Mouse (Mus musculus) adrenal gland, adult 2 months (tissue): Measurements from ENCODE around the gene Espl1. TPM values are rescaled to one million over a fixed set of nuclear protein-coding genes. Genes with fewer than 3 reads are reported as not detected.

Experiments used
- DNase-seq: peaks from one replicate; pipeline ENCODE4 v3.0.0; 2021
- long read RNA-seq: library from polyadenylated mRNA; stranded (forward); transcript quantifications from one replicate; pipeline ENCODE4 v2.0.0, GENCODE M21; 2021
- polyA plus RNA-seq: library from polyadenylated mRNA; depleted of rRNA; stranded (reverse); fragments of >200 nt; gene quantifications from 2 replicates; pipeline ENCODE4 v1.2.3, GENCODE M21; 2012; rRNA removed
- total RNA-seq, 2 experiments: library from RNA; stranded (reverse); gene quantifications; 2 replicates each; pipeline ENCODE4 v1.2.3; 2021

Espl1 gene
- total RNA-seq: 1 to 10 TPM in 1 of 2 experiments, under 1 TPM in 1; 0.86 to 2.5 TPM
- 1.8 and 2.2 TPM in 2 replicates for polyA plus RNA-seq
- long read RNA-seq, partial matches to known transcripts: 0 of 1 reads
- long read RNA-seq, other reads (novel, unspliced or antisense): 1 of 1 reads

GRCm38 (mm10) chr15:102295633-102296367, at the start of gene Espl1:
Gene Espl1 (plus strand): TSS chr15:102296266.
- DNase-seq: peak; percentile 93

GRCm38 (mm10) chr15:102246866-102247251, 49.2 kb upstream of the Espl1 start:
- DNase-seq: peak; percentile 98

GRCm38 (mm10) chr15:102247252-102248130, 48.6 kb upstream of the Espl1 start:
- DNase-seq: peak; percentile 88

- DNase-seq: no peak
Measured at GRCm38 (mm10) chr15:102248131-102248811, 47.8 kb upstream of the Espl1 start.

GRCm38 (mm10) chr15:102248812-102249191, 47.3 kb upstream of the Espl1 start:
- no peak for DNase-seq

- peak; percentile 59 for DNase-seq
Measured at GRCm38 (mm10) chr15:102249251-102249691, 46.8 kb upstream of the Espl1 start.

- no peak for DNase-seq
Measured at GRCm38 (mm10) chr15:102249967-102250366, 46.1 kb upstream of the Espl1 start.

GRCm38 (mm10) chr15:102250521-102250920, 45.5 kb upstream of the Espl1 start:
- DNase-seq: no peak

GRCm38 (mm10) chr15:102255547-102256255, 40.4 kb upstream of the Espl1 start:
- DNase-seq: no peak

- DNase-seq: no peak
Measured at GRCm38 (mm10) chr15:102256431-102257201, 39.5 kb upstream of the Espl1 start.

- peak; percentile 75 for DNase-seq
Measured at GRCm38 (mm10) chr15:102257202-102258075, 38.6 kb upstream of the Espl1 start, which contains the start of gene Rarg. Gene Rarg (minus strand): TSS chr15:102257517.

GRCm38 (mm10) chr15:102258076-102258470, 38.0 kb upstream of the Espl1 start:
- DNase-seq: no peak

GRCm38 (mm10) chr15:102258581-102259253, 37.3 kb upstream of the Espl1 start:
- no peak for DNase-seq

GRCm38 (mm10) chr15:102262582-102262981, 33.5 kb upstream of the Espl1 start:
- no peak for DNase-seq

GRCm38 (mm10) chr15:102263037-102263436, 33.0 kb upstream of the Espl1 start:
- DNase-seq: no peak

- DNase-seq: no peak
Measured at GRCm38 (mm10) chr15:102265548-102265947, 30.5 kb upstream of the Espl1 start.

GRCm38 (mm10) chr15:102270274-102270960, 25.6 kb upstream of the Espl1 start, which contains the start of gene Gm9918:
Gene Gm9918 (plus strand): TSS chr15:102270563.
- no peak for DNase-seq

- DNase-seq: no peak
Measured at GRCm38 (mm10) chr15:102271441-102271840, 24.6 kb upstream of the Espl1 start.
